Mouse (Mus musculus) cerebellum, adult 11 months (tissue): ENCODE measurements around the gene Slc7a1.
A peak's percentile ranks its signal among the peaks of the same experiment; 100 is the strongest.

Experiments
- DNase-seq: peaks from one replicate; pipeline ENCODE4 v3.0.0; 2022

Slc7a1 gene

DNA sequence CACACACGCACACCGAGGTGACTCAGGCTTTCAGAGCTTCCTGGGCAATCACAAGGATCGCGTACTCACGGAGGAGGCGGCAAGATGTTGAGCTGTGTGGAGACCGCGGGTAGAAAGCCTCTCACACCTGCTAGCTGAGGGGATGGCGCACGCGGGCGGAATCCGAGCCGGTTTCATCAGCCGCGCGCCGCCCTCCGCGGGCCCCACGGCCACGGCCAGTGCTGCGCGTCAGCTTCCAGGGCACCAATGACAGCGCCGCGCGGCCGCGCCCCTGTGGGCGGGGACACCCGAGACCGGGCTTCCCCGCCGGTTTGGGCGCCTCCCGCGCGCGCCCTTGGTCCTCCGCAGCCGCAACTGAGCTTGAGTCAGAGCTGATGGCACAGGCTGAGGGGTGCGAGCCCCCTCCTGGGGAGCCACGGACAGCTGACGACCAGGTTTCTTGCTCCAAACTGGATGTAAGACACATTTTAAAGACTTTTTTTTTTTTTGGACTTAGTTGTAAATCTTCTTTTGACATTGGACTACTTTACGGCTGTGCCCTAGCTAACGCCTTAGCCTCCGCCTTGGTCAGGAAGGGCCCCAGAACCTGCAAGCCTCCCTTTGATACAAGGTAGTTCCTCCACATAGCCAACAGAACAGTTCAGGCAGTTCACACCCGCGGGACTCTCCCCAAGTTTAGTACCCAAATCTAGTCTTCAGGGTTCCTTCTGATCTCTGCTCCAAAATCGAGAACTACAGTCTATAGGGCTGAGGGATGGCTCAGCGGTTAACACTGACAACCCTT lies at the start of gene Slc7a1:
Slc7a1 (minus strand) TSS at position 245 of the 784 bp plus-strand sequence.
- DNase-seq: peak; percentile 79

DNA sequence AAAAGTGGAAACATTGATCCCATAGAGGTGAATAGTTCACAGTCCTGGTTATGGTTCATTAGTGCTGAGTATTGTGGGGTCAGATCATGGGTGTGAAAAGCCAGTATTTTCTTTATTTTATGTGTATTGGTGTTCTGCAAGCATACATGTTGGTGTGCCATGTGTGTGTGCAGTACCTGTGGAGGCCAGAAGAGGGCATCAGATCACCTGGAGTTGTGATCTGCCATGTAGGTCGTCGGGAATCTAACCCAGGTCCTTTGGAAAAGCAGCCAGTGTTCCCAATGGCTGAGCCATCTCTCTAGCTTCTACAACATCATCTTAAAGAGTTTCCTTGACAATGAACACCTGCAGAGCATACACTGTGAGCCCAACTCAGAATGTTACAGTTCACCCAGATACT lies 45.3 kb upstream of the Slc7a1 start:
- DNase-seq: no peak

DNA sequence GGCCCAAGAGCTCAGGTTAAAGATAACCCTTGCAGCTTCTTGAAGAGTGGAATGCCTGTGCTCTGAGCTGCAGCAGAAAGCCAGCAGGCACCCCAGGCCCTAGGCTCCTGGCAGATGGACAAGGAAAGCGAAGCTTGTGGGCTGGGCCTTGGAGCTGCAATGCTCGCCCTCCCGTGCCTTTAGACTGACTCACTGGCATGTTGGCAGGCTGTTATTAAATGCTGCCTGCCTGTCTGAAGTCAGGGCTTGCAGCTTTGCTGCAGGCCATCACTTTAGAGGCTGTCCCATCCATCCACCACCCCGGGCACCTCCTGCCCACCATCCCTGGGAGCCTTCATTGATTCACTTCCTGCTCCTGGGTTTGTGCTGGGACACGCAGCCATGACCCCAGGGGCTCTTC lies 44.0 kb upstream of the Slc7a1 start:
- no peak for DNase-seq

DNA sequence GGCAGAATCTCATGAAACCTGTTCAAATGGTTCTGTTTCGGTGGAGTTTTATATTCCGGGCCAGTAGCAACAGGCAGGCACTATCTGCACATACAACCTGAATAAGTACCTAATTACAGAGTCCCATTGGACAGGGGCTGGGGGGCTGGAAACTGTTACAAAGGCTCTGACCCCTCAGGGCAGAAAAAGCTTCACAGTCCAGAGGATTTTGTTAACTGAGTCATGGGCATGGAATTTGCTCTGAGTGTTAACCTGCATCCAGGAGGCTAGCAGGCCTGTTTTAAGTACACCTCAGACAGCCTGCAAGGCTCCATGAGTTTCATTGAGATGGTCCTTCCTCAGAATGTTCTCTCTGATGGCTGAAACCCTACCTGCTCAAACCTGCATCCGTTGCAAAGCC lies 36.0 kb upstream of the Slc7a1 start:
- DNase-seq: no peak

DNA sequence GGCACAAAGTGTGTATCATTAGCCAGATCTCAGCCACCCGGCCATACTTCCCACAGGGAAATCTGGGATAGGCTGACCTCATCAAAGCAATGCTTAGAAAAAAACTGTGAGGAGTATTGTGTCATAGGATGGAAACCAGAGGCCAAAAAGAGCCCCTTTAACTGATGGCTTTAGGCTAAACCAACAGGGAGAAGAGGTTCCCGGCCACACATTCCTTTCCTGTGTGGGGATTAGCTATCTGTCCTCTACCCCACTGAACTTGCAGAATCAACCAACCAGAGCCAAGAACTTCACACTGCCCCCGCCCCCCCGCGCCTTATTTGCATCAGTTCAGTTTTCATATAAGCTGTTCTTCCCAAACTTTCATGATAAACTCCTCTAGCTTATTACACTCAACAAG lies 32.4 kb upstream of the Slc7a1 start:
- DNase-seq: no peak

DNA sequence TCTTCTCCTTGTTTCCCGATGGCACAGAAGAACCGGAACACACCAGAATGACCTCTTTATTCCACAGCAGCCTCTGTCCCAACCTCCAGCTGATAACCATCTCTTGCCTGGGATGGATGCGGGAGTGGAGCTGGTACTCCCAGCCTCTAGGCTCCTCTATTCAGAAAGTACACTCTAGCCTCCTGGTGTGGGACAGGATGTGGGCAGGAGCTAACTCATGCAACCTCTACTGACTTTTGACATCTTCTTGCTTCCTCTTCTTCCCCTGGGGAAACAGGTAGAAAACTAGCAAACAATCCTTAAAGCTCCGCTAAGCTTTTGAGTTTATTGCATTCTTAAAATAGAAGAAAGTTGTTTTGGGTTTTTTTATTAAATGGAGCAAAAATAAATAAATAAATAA lies 29.1 kb upstream of the Slc7a1 start:
- DNase-seq: no peak

DNA sequence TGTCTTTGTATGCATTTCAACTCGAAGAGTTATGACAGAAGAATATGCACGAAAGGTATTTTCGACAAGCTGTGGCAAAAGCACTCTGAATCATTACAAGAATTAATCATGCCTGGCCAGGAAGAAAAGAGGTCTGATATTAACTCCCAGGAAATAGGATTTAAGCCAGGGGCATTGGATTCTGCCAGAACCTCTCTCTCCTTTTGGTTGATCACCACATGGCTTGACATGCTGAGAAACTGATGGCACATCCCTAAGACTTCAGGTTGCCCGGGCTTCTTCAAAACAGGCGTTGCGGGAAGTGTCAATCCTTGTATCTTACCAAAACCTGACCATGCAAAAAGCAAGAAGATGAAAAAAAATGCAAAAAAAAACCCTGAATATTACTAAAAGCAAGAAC lies 25.4 kb upstream of the Slc7a1 start:
- DNase-seq: no peak

DNA sequence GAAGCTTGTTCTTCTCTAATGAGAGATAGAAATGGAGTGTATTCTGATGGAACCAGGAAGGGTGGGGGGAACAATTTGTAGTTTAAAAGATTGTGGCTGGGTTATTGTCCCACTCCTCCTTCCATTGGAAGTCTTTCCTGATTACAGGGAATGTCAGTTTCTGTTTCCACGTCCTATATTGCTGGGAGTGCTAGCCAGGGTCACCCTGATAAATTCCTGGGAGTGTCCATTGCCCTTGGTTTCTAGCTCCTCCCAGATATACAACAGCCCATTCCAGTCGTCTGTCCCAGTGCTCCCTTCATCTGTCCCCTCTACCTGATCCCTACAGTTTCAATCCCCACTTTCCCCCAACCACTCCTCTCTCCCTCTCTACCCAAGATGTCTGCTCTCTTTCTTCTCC lies 21.6 kb upstream of the Slc7a1 start:
- no peak for DNase-seq

DNA sequence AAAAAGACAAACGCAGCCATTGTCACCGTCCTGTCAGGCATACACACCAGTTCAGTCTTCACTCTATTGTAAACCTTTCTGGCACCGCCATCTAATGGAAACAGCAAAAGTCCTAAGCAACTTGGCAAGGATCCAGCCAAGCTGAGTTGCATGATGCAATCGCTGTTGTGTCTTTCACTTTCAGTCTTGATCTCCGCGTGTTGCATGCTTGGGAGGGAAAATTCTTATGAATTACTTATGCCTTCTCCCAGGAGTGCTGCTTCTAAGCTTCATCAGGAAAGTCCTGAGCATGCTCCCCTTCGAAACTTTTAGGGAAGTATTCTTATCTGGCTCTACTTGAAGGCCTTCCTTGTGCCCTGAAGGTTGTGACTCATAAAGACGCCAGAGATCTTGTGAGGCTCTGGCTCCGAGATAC lies 19.4 kb upstream of the Slc7a1 start:
- no peak for DNase-seq

DNA sequence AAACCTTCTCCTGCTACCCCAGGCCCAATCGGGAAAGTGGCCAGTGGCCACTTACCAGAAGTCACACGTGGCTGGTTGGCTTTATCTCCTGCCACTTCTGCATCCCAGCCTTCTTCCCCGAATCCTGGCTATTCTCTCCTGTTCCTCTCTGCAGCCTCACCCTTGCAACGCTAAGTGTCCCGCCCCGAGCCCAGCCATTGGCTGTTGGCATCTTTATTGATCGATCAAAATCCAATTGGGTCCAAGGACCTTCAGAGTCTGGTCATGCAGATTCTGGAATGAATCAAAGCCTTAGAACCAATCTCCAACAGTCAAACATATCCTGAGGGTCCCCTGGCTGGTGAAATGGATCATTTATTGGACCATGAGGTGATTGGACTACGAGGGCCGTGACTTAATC lies 18.7 kb upstream of the Slc7a1 start:
- no peak for DNase-seq

DNA sequence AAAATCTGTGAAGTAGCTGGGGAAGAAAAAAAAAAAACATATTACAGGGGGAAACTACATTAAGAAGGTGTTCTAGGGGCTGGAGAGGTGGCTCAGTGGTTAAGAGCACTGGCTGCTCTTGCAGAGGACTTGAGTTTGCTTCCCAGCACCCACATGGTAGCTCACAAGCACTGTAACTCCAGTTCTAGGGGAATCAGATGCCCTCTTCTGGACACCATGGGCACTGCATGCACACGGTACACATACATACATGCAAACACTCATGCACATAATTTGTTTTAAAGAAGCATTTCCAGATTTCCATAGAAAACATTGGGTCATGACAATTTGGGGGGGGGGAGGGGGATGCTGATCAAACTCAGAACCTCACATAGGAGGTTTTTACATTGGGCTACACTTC lies 18.1 kb upstream of the Slc7a1 start:
- DNase-seq: no peak

DNA sequence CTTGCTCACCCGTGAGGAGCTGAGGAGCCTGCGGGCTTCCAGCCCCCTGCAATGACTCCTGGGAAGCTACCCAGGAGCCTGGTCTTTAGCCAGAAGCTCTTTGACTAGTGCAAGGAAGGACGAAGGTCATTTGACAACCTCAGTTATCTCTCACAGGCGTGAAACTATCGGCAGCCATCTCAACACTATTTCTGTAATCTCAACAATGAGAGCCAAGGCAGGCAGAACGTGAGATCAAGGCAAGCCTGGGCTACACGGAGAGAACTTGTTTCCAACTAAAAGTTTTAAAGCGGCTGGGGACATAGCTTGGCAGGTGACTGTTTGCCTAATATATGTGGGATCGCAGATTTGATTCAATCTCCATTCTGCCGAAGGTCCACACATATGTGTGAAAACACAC lies 16.8 kb upstream of the Slc7a1 start:
- DNase-seq: no peak

DNA sequence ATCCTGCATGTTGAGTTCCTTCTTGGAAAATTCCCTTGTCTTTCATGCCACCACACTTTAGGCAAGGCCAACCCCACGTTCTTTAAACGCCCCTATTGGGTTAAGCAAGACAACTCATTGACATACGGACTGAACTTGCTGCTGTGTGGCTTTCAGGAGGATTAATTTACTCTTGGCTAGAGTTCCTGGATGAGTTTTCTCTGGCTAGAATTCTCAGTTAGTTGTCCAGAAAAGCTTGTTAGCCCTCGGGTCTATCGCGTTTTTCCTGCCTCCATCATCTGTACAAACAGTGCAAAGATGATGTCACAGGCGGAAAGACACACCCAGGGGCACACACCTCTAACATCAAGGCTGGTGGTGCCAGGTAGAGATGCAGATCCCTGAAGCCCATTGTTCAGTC lies 14.5 kb upstream of the Slc7a1 start:
- DNase-seq: no peak

DNA sequence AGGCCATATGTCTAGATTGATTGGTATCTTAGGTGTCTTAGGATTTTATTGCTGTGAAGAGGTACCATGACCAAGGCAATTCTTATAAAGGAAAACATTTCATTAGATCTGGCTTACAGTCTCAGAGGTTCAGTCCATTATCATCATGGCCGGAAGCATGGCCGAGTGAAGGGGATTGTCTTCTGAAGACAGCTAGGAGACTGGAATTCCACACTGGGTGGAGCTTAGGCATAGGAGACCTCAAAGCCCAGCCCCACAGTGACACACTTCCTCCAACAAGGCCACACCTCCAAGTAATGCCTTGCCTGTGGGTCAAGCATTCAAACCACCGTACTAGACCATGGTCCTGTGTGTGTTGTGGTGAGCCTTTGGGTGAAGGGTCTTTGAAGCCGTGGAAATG lies 12.8 kb upstream of the Slc7a1 start:
- DNase-seq: no peak

DNA sequence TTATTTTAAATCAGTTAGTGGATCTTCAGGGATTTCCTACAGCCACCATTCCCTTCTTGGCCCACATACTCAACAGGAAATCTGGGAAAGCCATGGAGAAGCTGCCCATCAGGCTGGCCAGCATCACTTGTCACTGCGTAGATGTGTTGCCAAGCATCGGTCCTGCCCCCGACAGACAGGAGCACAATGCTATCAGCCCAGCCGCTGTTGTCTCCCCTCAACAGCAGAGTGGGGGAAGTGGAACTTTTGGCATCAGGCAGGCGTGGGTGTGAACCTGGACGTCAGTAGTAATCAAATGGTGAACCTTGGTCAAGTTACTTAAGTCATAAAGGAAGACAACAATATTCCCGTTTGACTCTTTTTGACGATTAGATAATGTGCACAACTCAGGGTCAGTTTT lies 9.8 kb upstream of the Slc7a1 start:
- no peak for DNase-seq

DNA sequence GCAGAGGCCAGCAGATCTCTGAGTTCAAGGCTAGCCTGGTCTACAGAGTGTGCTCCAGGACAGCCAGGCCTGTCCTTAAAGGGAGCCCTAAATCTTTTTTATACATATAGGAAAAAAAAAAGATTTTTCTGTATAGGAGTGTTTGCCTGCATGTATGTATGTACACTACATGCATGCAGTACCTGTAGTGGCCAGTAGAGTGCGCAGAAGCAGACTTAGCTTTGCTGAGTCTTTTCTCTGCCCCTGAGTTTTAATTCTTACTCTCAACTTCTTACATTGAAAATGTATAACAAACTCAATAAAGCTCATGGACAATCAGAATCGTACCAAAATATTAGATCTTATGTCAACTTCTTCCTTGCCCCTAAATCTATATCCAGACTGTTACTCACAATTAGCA lies 7.2 kb upstream of the Slc7a1 start:
- no peak for DNase-seq

DNA sequence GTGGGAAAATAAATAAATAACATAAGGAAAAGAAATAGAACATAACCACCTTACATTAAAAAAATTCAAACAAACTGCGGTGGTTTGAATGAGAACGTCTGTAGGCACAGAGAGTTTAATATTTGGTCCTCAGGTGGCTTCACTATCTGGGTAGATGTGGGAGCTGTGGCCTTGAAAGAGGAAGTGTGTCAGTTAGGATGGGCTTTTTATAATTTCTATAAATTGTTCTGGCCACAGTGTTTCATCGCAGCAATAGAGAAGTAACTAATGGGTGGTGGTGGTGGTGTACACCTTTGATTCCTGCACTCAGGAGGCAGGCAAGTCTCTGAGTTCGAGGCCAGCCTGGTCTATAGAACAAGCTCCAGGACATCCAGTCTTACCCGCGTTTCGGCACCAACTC lies 4.8 kb upstream of the Slc7a1 start:
- no peak for DNase-seq

DNA sequence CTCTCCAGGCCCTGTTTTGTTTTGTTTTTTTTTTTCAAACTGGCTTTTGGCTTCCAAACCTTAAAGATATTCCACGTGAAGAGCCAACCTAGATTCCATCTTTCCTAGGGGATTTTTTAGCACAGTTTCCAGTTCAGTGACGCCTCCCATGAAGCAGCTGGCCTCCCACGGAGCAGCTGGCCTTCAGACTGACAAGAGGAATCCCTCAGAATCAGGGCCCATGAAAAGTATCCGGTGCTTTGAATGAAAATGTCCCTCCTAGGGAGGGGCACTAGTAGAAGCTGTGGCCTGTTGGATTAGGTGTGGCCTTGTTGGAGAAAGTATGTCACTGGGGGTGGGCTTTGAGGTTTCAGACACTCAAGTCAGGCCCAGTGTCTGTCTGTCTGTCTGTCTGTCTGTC lies 2.9 kb upstream of the Slc7a1 start:
- no peak for DNase-seq

DNA sequence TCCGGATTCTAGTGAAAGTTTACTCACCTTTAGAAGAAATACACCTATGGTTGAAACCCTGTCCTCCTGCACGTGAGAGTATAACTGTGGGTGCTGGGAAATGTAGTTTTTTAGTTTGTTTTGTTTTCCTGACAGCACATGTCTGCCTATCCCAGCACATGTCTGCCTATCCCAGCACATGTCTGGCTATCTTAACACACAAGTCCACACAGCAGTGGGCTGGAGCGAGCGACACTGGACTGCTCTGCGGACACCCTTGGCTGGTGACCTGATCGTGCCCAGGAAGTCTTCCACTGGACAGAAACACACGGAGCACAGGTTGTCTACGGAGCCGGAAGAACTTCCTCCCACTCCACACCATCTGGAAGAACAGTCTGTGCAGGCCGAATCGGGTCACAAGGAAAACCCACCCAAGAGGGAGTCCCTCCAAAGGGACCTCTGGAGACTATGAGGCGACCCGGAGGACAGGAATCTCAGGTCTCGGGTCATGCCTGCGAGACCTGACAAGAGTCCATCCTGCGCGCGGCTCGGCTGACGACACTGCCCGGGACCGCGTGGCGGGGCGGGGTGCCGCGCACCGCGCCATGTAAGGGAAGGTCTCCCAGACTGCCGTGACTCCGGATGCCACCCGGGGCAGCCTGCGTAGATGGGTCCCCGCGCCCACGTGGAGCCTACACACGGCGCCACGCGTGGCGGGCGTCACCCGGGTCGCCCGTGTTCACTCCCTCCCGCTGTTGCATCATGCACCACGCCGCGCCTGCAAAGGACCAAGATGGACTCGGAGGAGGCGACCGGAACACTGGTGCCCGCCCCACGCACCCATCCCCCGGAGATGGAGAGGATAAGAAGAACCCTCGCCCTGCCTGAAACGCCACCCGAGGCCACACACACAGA lies 691 bp downstream of the Slc7a1 start:
- DNase-seq: no peak

DNA sequence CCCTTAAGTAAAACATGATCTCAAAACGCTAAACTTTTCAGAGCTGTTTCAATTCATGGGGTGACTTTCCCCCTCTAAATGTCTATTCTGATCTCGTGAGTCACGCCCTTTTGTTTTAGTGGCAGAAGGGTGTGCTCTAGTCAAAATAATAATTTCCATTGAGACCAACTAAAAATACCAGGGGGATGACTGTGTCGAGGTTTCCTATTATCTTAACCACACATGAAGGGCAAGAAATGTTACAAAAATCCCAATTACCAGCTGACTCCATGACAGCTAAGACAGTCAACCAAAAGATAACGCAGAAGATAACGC lies 1.3 kb downstream of the Slc7a1 start:
- no peak for DNase-seq

DNA sequence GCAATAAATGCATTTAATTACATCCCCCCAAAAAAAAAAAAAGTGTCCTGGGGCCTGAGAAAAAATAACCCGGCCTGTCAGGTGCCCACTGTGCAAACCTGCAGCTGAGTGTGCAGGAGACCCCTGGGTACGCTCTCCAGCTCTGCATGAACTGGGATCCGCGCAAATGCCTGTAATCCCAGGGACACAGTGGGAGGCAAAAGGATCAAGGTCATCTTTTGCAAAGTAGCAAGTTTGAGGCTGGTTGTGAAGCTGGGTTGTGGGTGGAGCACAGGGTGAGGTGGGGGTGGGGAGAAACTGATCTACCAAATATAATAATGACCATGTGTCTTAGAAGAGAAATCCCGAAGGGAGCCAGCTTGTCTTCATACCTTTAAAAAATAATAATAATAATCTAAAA lies 1.8 kb downstream of the Slc7a1 start:
- no peak for DNase-seq

DNA sequence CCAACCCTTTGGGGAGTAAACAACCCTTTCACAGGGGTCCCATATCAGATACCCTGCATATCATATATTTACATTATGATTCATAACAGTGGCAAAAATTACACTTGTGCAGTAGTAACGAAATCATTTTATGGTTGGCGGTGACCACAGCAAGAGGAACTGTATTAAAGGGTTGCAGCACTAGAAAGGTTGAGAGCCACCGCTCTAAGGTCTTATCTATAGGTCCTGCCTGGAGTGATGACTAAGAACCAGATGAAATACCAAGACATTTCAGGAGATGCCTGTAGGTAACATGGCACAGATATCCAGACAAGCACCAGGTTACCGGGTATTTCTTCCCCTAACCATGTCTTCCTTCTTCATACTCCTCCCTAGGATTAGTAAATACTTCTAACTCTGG lies 2.3 kb downstream of the Slc7a1 start:
- DNase-seq: no peak

DNA sequence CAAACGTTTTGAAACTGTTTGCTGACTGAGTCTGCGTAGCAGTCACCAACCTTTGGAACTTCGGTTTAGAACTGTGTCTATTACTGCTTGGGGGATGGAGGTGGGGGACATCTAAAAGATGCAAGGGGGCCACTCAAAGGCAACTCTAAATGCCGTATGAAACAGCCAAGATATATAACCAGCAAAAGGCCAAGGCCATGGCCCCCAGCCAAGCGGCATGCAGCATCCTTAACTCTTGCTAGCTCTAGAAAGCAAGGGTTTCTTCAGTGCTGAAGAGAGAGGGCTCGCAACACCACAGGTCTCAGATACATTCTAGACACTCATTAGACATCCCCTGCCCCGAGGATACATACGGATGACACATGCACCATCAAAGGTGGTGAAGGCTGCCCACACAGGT lies 6.4 kb downstream of the Slc7a1 start:
- no peak for DNase-seq

DNA sequence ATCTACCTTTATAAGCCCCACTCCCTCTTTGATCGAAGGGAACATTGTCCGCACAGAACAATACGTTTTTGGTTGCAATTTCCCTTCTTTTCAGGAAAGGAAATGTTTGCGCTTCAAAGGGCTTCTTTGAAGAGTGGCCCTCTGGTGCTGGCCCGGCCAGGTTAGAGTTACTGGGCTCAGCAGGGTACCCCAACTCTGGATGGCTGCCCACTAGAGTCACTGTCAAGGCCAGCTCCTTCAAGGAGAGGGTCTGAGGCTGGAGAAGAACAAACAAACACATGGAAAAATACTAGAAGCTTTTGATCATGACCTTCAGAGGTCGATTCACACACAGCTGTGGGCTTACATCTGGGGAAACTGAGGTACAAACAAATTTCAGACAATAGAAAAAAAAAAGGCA lies 6.9 kb downstream of the Slc7a1 start:
- DNase-seq: no peak
